Mouse (Mus musculus) ZHBTc4 (cell line): ENCODE measurements at regions not wholly inside any gene's neighbourhood (a gene's known extent, or its start where the extent isn't known, plus 50 kb on each side); places are given as distances from the start of the nearest gene placed in this dataset.
"Not testable (repeated sequence)": the region's sequence is repeated elsewhere in the genome, so short reads cannot be mapped to it uniquely, and the experiment has no call there.

ENCODE experiments used
- DNase-seq: peaks from one replicate; pipeline ENCODE4 v3.0.0-alpha.2; 2011; ENCODE audit warnings: low read depth, low spot score

DNA sequence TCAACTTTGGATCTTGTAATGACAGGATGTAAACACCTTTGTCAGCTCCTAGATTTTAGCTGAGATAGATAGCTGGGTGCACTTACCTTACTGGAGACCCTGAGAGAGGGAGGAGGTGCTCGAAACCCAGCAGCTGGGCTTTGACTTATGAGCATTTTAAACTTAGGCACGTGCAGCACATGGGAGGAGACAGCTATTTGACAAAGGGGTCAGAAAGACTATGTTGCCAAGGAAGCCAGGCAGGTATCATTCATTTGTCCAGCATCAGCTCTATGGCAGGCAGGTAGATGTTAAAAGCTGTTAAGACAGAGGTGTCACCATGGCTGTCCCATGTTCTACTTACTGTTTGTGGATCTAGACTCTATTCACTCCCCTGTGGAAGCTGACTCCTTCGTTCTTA lies 120.0 kb upstream of the Tet2 start:
- no peak for DNase-seq

- DNase-seq = no peak
Observed at GRCm38 (mm10) chr3:133665425-133666317, 120.7 kb upstream of the Tet2 start.

GRCm38 (mm10) chr3:133672742-133673447 lies 128.0 kb upstream of the Tet2 start:
- no peak for DNase-seq

GRCm38 (mm10) chr3:133677892-133678291 lies 133.0 kb upstream of the Tet2 start:
- DNase-seq = no peak

GRCm38 (mm10) chr3:133679891-133680290 lies 135.0 kb upstream of the Tet2 start:
- DNase-seq = no peak

GRCm38 (mm10) chr3:133680343-133680742 lies 135.4 kb upstream of the Tet2 start:
- no peak for DNase-seq

DNA sequence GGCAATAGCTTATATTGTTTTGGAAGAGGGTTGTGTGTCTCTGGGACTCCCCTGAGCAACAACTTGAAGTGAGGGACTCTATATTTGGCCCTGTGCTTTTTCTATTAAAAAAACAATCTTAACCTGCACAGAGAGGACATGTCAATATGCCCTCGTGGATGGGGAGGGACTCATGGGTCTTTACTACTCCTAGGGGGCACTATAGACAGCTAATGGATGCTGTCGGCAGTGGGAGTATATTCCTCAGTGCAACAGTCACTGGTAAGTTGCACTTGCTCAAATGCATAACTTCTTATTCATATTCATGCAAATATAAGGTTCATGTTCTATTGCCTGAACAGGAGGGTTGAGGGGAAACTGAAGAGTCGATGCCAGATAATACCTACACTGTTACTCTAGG lies 135.9 kb upstream of the Tet2 start:
- DNase-seq = no peak

DNA sequence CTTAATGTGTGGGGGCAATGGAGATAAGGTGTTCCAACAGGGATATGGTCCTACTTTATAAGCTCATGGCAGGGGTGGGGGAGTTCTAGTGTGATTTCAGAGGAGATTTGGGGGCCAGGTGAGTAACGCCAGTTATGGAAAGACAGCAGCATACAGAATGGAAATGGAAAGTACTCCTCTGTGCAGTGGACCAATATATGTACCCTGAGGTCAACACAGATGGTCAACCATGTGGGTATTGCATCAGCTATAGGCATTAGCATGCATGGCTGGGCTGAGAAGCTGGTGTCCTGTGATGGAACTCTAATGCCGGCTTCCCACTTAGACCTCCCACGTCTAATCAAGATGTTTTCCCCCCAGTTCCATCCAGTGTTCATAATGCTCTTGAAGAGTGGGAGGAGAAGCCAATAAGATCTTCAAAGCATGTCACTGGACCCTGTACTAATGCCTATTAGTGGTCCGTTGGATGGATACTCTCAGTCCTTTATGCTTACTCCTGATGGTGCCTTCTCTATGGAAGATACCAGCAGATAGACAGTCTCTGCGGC lies 139.3 kb upstream of the Tet2 start:
- no peak for DNase-seq

DNA sequence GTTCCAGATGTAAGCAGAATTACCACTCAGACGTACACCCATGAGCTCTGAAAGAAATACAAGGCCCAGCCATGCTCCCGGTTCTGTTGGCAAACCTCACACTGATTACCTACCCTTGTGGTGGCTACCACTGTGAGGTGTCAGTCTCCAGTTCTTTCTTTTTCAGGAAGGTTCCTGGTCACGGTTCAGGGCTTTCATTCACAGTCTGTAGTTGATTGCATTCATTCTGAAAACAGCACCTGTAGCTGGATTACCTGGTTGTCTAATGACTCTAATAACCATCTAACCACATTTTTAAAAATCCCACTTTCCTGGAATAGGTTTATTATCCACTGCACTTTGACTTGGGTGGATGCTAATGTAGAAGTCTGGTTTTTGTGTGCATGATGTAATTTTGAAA lies 139.8 kb upstream of the Tet2 start:
- DNase-seq = no peak

GRCm38 (mm10) chr3:133685393-133685792 lies 140.5 kb upstream of the Tet2 start:
- DNase-seq = no peak

- DNase-seq = no peak
Observed at GRCm38 (mm10) chr3:133694057-133694456, 149.1 kb upstream of the Tet2 start.

DNA sequence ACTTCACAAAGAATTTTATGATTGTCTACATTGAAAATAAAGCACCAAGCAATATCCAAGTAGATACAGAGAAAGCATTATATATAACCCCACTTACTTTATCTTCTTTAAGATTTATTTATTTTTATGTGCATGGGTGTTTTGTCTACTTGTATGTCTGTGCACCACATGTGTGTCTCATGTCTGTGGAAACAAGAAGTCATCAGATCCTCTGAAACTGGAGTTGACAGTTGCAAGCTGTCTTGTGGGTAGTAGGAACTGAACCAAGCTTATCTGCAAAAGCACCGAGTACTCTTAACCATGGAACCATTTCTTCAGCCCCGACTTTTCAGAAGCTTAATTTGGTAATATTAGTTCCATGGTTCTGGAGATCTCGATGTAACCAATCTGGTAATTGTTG lies 151.2 kb upstream of the Tet2 start:
- no peak for DNase-seq

- not testable (repeated sequence) for DNase-seq
Observed at GRCm38 (mm10) chr3:133704849-133705248, 159.9 kb upstream of the Tet2 start.

- no peak for DNase-seq
Observed at GRCm38 (mm10) chr3:133711518-133711917, 166.6 kb upstream of the Tet2 start.

GRCm38 (mm10) chr3:133722550-133723290 lies 177.8 kb upstream of the Tet2 start:
- no peak for DNase-seq

DNA sequence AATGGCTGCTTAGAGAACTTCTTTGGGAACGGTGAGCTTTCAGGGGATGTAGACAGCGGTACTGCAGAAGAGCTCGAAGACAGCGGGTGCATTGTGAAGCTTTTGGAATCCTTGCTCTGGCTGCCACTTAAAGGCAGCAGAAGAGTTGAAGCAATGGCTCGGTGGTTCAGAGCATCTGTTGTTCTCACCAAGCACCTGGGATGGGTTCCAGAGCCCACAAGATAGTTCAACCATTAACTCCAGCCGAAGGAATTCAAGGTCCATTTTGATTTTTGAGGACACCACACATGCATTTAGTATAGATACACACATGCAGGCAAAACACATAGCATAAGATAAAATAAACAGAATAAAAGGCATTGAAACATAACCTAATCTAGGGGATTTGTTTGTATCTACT lies 181.9 kb upstream of the Tet2 start:
- no peak for DNase-seq

GRCm38 (mm10) chr3:133735603-133736002 lies 190.7 kb upstream of the Tet2 start:
- no peak for DNase-seq

- DNase-seq = no peak
Observed at GRCm38 (mm10) chr3:133738936-133739335, 194.0 kb upstream of the Tet2 start.

DNA sequence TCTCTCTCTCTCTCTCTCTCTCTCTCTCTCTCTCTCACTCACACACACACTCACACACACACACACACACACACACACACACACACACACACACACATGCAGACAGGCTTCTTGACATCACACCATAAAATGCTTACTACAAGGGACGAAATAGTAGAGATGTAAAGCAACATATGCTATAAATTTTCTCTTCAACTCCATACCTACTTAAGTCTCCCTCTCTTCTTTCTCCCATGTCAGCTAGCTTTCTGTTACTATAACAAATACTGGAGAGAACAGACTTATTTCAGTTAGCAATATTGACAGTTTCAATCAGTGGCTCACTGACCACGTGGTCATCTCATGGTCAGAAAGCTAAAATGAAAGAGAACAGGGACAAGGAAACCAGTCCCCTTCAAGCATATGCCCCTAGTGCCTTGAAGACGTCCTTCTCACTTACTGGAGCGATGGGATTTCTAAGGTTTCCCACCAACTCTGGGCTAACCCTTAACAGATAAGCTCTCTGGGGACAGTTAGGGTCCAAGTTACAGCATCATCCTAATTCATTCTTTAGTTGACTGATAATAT lies 199.7 kb upstream of the Tet2 start:
- DNase-seq = no peak

GRCm38 (mm10) chr3:133748756-133749737 lies 204.1 kb upstream of the Tet2 start:
- DNase-seq = no peak
